Comparison of ENCODE assay signal across 8 mouse cellular contexts in the genomic region with DNA sequence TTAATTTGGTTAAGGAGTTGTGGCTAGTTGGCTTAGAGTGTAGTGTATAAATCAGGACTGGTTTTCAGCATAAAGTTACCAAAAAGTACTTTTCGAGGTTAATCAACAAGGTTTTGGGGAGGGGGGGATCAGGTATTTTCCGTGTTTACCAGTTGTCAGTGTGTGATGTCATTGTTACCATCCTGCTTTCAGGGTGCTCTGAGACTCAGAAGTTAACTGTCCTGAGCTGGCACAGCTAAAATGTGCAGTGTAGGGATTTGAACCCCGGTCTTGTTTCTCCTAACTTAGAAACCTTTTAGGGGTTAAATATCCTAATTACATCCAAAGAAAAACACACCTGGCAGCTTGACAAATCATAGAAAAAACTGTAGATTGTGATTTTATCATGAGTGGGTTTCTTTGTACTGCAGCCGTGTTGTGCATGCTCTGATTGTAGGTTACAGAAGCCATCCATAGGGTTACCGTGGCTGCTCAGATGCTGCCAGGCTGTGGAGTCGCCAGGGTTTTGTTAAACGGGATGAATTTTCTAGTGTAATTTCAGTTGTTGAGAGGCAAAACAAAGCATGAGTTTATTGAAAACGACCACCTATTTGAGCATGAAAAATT. TPM values are rescaled to one million over a fixed set of nuclear protein-coding genes. Genes with fewer than 3 reads are reported as not detected.
DNase-seq lines count a peak whose midpoint lies in the region; ATAC-seq lines count a peak whose summit lies in the region.

No protein-coding gene starts in this region.

- no peak for ATAC-seq in kidney, embryonic 16.5 days (ENCODE audit: low FRiP score, low TSS enrichment)
- peak; percentile 64 for ATAC-seq in forebrain, embryonic 16.5 days
- peak; percentile 75 for ATAC-seq in midbrain, embryonic 12.5 days (ENCODE audit: low FRiP score, low read depth)

- H3K36me3 ChIP-seq in kidney, embryonic 16.5 days (ENCODE audit: insufficient read depth, low read length): peaks cover 20% of the 10 kb centered on the region
- H3K36me3 ChIP-seq in forebrain, embryonic 16.5 days (ENCODE audit: control insufficient read depth, insufficient read depth): peaks cover 7% of the 10 kb centered on the region
- H3K36me3 ChIP-seq in midbrain, embryonic 12.5 days: peaks cover 27% of the 10 kb centered on the region

- no peak for DNase-seq in kidney, postnatal 14 days
- DNase-seq in embryo, embryonic 10 days (ENCODE audit: low spot score): no peak
- DNase-seq in yolk sac, embryonic 10.5 days (ENCODE audit: low spot score): no peak
- no peak for DNase-seq in Muller cell, postnatal 12 days (ENCODE audit: inconsistent ontology term)

- peak overlapping the region; percentile 47 for H3K9ac ChIP-seq in kidney, embryonic 16.5 days (replicated peaks; ENCODE audit: low read length)
- peak overlapping the region; percentile 54 for H3K9ac ChIP-seq in forebrain, embryonic 16.5 days (replicated peaks; ENCODE audit: low read depth, low read length)
- 0 out of 2 replicates have a peak overlapping the region, but pooled peaks have one; percentile 5 for H3K9ac ChIP-seq in midbrain, embryonic 12.5 days (replicated peaks)

- H3K4me3 ChIP-seq in kidney, embryonic 16.5 days (ENCODE audit: low read length): peak overlapping the region; percentile 33
- H3K4me3 ChIP-seq in brown adipose tissue, adult 24 weeks (ENCODE audit: insufficient read depth, low read depth, low read length): peak overlapping the region; percentile 46; the same call in 1 of the 2 replicates
- H3K4me3 ChIP-seq in forebrain, embryonic 16.5 days (replicated peaks; ENCODE audit: low read length): peak overlapping the region; percentile 55
- H3K4me3 ChIP-seq in midbrain, embryonic 12.5 days: peak overlapping the region; percentile 33

- H3K27ac ChIP-seq in kidney, embryonic 16.5 days (ENCODE audit: low read length): peak overlapping the region; percentile 68
- no peak overlapping the region for H3K27ac ChIP-seq in brown adipose tissue, adult 24 weeks (replicated peaks; ENCODE audit: low read depth, low read length)
- peak overlapping the region; percentile 97 for H3K27ac ChIP-seq in forebrain, embryonic 16.5 days (ENCODE audit: low read length)
- peak overlapping the region; percentile 85 for H3K27ac ChIP-seq in midbrain, embryonic 12.5 days (replicated peaks)

- 55% methylated on average over 8 of the region's 8 CpGs for WGBS in kidney, embryonic 16.5 days
- WGBS in forebrain, embryonic 16.5 days: 24% methylated on average over 8 of the region's 8 CpGs
- 56% methylated on average over 8 of the region's 8 CpGs for WGBS in midbrain, embryonic 12.5 days

- no peaks in the 10 kb centered on the region for H3K27me3 ChIP-seq in kidney, embryonic 16.5 days (ENCODE audit: insufficient read depth, low read length)
- no peaks in the 10 kb centered on the region for H3K27me3 ChIP-seq in forebrain, embryonic 16.5 days (replicated peaks; ENCODE audit: control insufficient read depth, insufficient read depth, low read length)
- H3K27me3 ChIP-seq in midbrain, embryonic 12.5 days: no peaks in the 10 kb centered on the region

- H3K4me2 ChIP-seq in kidney, embryonic 16.5 days (replicated peaks; ENCODE audit: low read depth, low read length): peak overlapping the region; percentile 46
- H3K4me2 ChIP-seq in forebrain, embryonic 16.5 days (ENCODE audit: low read length): peak overlapping the region; percentile 64
- peak overlapping the region; percentile 49 for H3K4me2 ChIP-seq in midbrain, embryonic 12.5 days (replicated peaks)

- no peaks in the 10 kb centered on the region for H3K9me3 ChIP-seq in kidney, embryonic 16.5 days (ENCODE audit: low read length)
- H3K9me3 ChIP-seq in forebrain, embryonic 16.5 days (ENCODE audit: control insufficient read depth, low read length): no peaks in the 10 kb centered on the region
- H3K9me3 ChIP-seq in midbrain, embryonic 12.5 days: no peaks in the 10 kb centered on the region

- H3K4me1 ChIP-seq in kidney, embryonic 16.5 days (ENCODE audit: insufficient read depth, low read length): peaks cover 7% of the 10 kb centered on the region
- H3K4me1 ChIP-seq in brown adipose tissue, adult 24 weeks (ENCODE audit: control insufficient read depth, insufficient read depth, insufficient read length, low read length): peaks cover 4% of the 10 kb centered on the region
- peaks cover 21% of the 10 kb centered on the region for H3K4me1 ChIP-seq in forebrain, embryonic 16.5 days (replicated peaks; ENCODE audit: control insufficient read depth, insufficient read depth, low read length)
- H3K4me1 ChIP-seq in midbrain, embryonic 12.5 days: peaks cover 20% of the 10 kb centered on the region

RNA-seq across cellular contexts. Expression of a gene that starts 31.8 kb away (rescaled TPM):
- 34.6 and 38.6 TPM in 2 replicates for polyA plus RNA-seq in kidney, embryonic 16.5 days (2015; fragmentation: Nextera tagmentation; extraction: Ambion mirVana)
- polyA plus RNA-seq in brown adipose tissue, adult 24 weeks (2012; ENCODE audit: insufficient read depth, insufficient read length, missing spikeins): 6.8 and 12.1 TPM in 2 replicates
- polyA plus RNA-seq in forebrain, embryonic 16.5 days (2015; fragmentation: Nextera tagmentation; extraction: Ambion mirVana): 51.2 and 52.1 TPM in 2 replicates
- 35.8 and 37.1 TPM in 2 replicates for polyA plus RNA-seq in midbrain, embryonic 12.5 days (2016; fragmentation: Nextera tagmentation; extraction: Ambion mirVana)
